Mouse (Mus musculus) heart, embryonic 12.5 days (tissue): ENCODE measurements at regions not wholly inside any gene's neighbourhood (a gene's known extent, or its start where the extent isn't known, plus 50 kb on each side); places are given as distances from the start of the nearest gene placed in this dataset.

ENCODE experiments used
- ATAC-seq: fragments of 200-750 bp; cut with Nextera tagmentation; 2 replicates; pipeline ENCODE4 v1.8.0; 2017; ENCODE audit warnings: moderate TSS enrichment, moderate library complexity; ENCODE audit not compliant: insufficient number of reproducible peaks, low FRiP score
- H3K27ac ChIP-seq: fragments of 300-500 bp; sonication (generic); 2 replicates; pipeline ENCODE4 v1.5.1; 2016; ENCODE audit warnings: mild to moderate bottlenecking, moderate library complexity; ENCODE audit not compliant: poor library complexity, severe bottlenecking
- H3K27me3 ChIP-seq: fragments of 300-500 bp; sonication (generic); replicated peaks from 2 replicates; pipeline ENCODE4 v1.6.1; 2016; ENCODE audit warnings: mild to moderate bottlenecking, moderate library complexity
- H3K36me3 ChIP-seq: fragments of 300-500 bp; sonication (generic); 2 replicates; pipeline ENCODE4 v1.6.1; 2016; ENCODE audit warnings: mild to moderate bottlenecking, moderate library complexity
- H3K4me1 ChIP-seq: fragments of 300-500 bp; sonication (generic); replicated peaks from 2 replicates; pipeline ENCODE4 v1.6.1; 2016; ENCODE audit warnings: mild to moderate bottlenecking
- H3K4me2 ChIP-seq: fragments of 300-500 bp; sonication (generic); 2 replicates; pipeline ENCODE4 v1.6.1; 2016; ENCODE audit warnings: mild to moderate bottlenecking, moderate library complexity
- H3K4me3 ChIP-seq: fragments of 300-500 bp; sonication (generic); 2 replicates; pipeline ENCODE4 v1.5.1; 2016; ENCODE audit warnings: mild to moderate bottlenecking
- H3K9ac ChIP-seq: fragments of 300-500 bp; sonication (generic); 2 replicates; pipeline ENCODE4 v1.6.1; 2016; ENCODE audit warnings: mild to moderate bottlenecking, moderate library complexity
- H3K9me3 ChIP-seq: fragments of 300-500 bp; sonication (generic); replicated peaks from 2 replicates; pipeline ENCODE4 v1.6.1; 2016; ENCODE audit warnings: mild to moderate bottlenecking, moderate library complexity
- WGBS: fragments of 180-500 bp; shearing (Covaris S2); methylation state at CpG from one replicate; pipeline ENCODE4 v1.1.7; 2016; 5-methylcytosine and 5-hydroxymethylcytosine counted together

DNA sequence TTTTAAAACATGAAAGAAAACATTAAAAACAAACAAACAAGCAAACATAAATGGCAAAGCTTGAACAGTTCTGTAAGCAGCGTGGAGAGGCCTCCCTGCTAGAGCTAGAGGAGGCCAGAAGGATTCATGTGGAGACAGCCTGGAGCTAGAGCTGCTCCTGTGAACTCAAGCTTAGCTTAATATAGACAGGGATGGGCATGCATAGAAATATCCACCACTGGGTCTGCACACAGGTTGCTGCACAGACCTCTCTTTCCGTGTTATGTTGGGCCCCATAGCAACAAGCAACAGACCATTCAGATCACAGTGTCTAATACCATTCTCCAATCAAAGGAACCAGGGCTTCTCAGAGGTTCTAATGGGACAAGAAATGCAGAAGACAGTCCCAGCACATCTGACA is 122.9 kb upstream of the Magi3 start:
- Histone ChIP-seq H3K4me2 (no peak overlapping the region), H3K4me3 (no peak overlapping the region), H3K27me3 (no peaks in the 10 kb centered on the region), H3K27ac (peak overlapping the region; percentile 69), H3K4me1 (peaks cover 25% of the 10 kb centered on the region), H3K9ac (no peak overlapping the region), H3K9me3 (no peaks in the 10 kb centered on the region), H3K36me3 (no peaks in the 10 kb centered on the region)
- WGBS = 54% methylated on average over 2 of the region's 2 CpGs
- ATAC-seq = no peak; the same call in 1 of the 2 replicates

DNA sequence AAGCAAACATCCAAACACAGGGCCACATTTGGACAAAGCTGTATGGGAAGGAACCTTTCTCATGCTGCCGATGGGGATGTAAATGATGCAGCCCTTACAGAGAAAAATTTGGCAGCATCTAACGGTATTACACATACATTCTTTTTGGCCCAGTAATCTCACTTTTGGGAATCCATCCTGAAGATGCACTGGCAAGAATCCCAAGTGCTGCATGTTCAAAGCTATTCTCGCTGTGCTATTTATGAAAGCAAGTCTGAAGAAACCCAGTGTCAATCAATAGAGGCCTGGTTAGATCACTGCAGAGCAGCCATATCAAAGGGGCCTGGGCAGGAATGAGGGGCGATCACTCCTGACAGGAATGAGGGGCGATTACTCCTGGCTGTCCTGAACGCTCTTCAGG is 122.0 kb upstream of the Magi3 start:
- Histone ChIP-seq H3K4me1 (peaks cover 31% of the 10 kb centered on the region), H3K9ac (no peak overlapping the region), H3K9me3 (no peaks in the 10 kb centered on the region), H3K4me3 (no peak overlapping the region), H3K27me3 (no peaks in the 10 kb centered on the region), H3K27ac (peak overlapping the region; percentile 53; the same call in 1 of the 2 replicates), H3K4me2 (no peak overlapping the region), H3K36me3 (no peaks in the 10 kb centered on the region)
- WGBS = 49% methylated on average over 6 of the region's 6 CpGs
- no peak for ATAC-seq

DNA sequence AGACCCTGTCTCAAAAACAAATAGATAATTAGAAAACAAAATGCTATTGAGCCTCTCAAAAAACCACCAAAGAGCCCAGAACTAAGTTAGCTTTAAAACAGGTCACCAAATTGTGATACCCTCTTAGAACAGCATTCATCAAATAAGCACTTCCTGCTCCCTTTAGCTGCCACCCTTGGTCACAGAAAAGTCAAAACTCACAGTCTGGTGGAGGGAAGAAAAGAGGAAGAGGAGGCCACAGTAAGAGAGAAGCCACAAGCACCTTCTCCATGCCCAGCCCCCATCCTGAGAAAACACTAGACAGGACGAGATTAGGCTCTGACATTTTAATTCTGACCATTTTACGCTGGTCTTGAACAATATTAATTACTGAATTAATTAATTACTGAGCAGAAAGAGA is 120.2 kb upstream of the Magi3 start:
- Histone ChIP-seq H3K9me3 (no peaks in the 10 kb centered on the region), H3K9ac (no peak overlapping the region), H3K27ac (no peak overlapping the region), H3K4me3 (no peak overlapping the region), H3K27me3 (no peaks in the 10 kb centered on the region), H3K4me2 (no peak overlapping the region), H3K36me3 (no peaks in the 10 kb centered on the region), H3K4me1 (peaks cover 31% of the 10 kb centered on the region)
- no peak for ATAC-seq
- WGBS = 65% methylated on average over 2 of the region's 2 CpGs

- H3K9me3 ChIP-seq = no peaks in the 10 kb centered on the region
- no peak for ATAC-seq
- no peaks in the 10 kb centered on the region for H3K27me3 ChIP-seq
- peaks cover 16% of the 10 kb centered on the region; the same call in 1 of the 2 replicates for H3K4me1 ChIP-seq
- no peak overlapping the region for H3K4me3 ChIP-seq
- H3K4me2 ChIP-seq = no peak overlapping the region
- no peak overlapping the region for H3K9ac ChIP-seq
- WGBS = 73% methylated on average over 5 of the region's 5 CpGs
- H3K36me3 ChIP-seq = no peaks in the 10 kb centered on the region
- H3K27ac ChIP-seq = no peak overlapping the region
Observed at GRCm38 (mm10) chr3:104336867-104337266, 116.7 kb upstream of the Magi3 start.

DNA sequence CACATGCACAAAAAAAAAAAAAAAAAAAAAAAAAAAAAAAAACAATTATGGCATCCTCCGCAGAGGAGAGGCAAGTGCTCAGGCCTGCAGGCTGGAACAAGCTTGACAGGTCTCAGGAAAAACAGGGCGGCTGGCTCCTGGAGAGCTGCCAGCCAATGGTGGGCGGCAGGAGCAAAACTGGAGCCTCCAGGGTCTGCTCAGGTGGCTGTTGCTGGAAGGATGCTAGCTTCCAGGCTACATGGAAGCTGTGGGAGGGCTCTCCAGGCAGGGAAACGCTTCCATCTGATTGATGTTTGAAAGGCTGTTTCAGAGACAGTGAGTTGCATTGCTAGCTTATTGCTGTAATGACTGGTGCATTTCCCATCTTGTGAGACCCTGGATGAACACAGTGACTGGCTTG is 116.1 kb upstream of the Magi3 start:
- WGBS = 25% methylated on average over 4 of the region's 4 CpGs
- Histone ChIP-seq H3K4me2 (no peak overlapping the region), H3K36me3 (no peaks in the 10 kb centered on the region), H3K9me3 (no peaks in the 10 kb centered on the region), H3K4me1 (peaks cover 15% of the 10 kb centered on the region; the same call in 1 of the 2 replicates), H3K4me3 (no peak overlapping the region), H3K27ac (no peak overlapping the region), H3K9ac (no peak overlapping the region), H3K27me3 (no peaks in the 10 kb centered on the region)
- no peak for ATAC-seq

- Histone ChIP-seq H3K27ac (no peak overlapping the region), H3K4me2 (no peak overlapping the region), H3K9ac (no peak overlapping the region), H3K4me3 (no peak overlapping the region), H3K9me3 (no peaks in the 10 kb centered on the region), H3K4me1 (peaks cover 17% of the 10 kb centered on the region; the same call in 1 of the 2 replicates), H3K36me3 (no peaks in the 10 kb centered on the region), H3K27me3 (no peaks in the 10 kb centered on the region)
- ATAC-seq = no peak
- WGBS = 88% methylated on average over 7 of the region's 7 CpGs
Observed at GRCm38 (mm10) chr3:104334760-104335159, 114.6 kb upstream of the Magi3 start.

DNA sequence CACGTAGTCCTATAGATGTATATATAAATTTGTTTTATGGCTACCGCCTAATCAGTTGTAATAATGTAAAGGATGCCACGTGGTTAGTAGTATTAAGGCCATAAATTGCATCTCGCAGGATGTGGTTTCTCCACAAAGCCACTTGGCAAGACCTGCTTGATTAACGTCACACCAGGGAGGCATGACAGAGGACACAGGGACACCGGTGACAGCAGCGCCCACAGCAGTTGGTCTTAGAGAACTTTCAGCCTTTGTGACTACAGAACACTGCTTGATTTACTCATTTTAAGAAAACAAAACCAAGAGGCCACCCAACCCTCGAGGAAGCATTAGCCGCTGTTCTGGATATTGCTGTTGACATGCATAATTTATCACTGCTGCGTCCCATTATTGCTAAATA is 113.2 kb upstream of the Magi3 start:
- H3K9ac ChIP-seq = no peak overlapping the region
- WGBS = 77% methylated on average over 10 of the region's 10 CpGs
- no peak for ATAC-seq

DNA sequence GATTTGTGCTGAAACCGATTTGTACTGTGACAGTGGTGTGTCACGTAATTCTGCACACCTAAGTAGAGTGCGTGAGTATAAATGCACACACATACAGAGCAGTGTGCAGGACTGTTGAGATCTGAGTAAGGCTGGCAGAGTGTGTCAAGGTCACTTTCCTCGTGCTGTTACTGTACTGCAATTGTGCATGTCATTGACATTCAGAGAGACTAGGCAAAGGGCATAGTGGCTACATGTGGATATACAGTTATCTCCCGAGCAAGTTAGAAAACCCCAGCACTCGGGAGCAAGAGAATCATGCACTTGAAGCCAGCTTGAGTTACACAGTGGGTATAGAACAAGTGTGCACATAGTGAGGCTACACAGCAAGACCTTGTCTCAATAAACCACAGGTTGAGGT is 110.5 kb upstream of the Magi3 start:
- Histone ChIP-seq H3K9ac (no peak overlapping the region), H3K4me1 (peaks cover 5% of the 10 kb centered on the region; the same call in 1 of the 2 replicates), H3K9me3 (no peaks in the 10 kb centered on the region), H3K36me3 (no peaks in the 10 kb centered on the region), H3K27me3 (no peaks in the 10 kb centered on the region), H3K27ac (peak overlapping the region; percentile 54; the same call in 1 of the 2 replicates), H3K4me2 (no peak overlapping the region), H3K4me3 (no peak overlapping the region)
- no peak for ATAC-seq
- WGBS = 63% methylated on average over 6 of the region's 6 CpGs

More for the DNA sequence above, 113.2 kb upstream of the Magi3 start:
- Histone ChIP-seq H3K4me1 (peaks cover 14% of the 10 kb centered on the region; the same call in 1 of the 2 replicates), H3K27ac (no peak overlapping the region), H3K27me3 (no peaks in the 10 kb centered on the region), H3K4me2 (no peak overlapping the region), H3K4me3 (no peak overlapping the region), H3K9me3 (no peaks in the 10 kb centered on the region), H3K36me3 (no peaks in the 10 kb centered on the region)

DNA sequence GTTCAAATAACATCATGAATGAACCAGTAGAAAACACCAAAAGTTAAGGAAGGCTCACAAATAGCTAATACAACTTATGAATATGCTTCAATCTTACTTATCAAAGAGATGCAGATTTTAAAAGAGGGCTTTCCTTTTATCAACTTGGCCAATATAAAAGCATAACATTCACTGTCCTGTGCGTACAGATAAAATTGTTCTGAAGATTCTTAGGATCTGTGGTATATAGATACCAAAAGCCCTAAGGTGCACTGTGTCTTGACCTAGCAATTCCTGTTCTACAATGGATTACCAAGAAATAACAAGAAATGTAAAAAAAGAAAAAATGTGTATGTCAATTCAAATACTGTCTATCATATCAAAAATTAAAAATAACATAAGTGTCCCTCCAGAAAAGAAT is 107.7 kb upstream of the Magi3 start:
- Histone ChIP-seq H3K27ac (no peak overlapping the region), H3K36me3 (no peaks in the 10 kb centered on the region), H3K27me3 (no peaks in the 10 kb centered on the region), H3K9me3 (no peaks in the 10 kb centered on the region), H3K9ac (no peak overlapping the region), H3K4me1 (peaks cover 15% of the 10 kb centered on the region), H3K4me2 (no peak overlapping the region), H3K4me3 (no peak overlapping the region)
- ATAC-seq = no peak
- 83% methylated on average over 1 of the region's 1 CpGs for WGBS

- no peaks in the 10 kb centered on the region for H3K27me3 ChIP-seq
- no peak overlapping the region for H3K9ac ChIP-seq
- H3K4me3 ChIP-seq = no peak overlapping the region
- peaks cover 21% of the 10 kb centered on the region for H3K4me1 ChIP-seq
- H3K9me3 ChIP-seq = no peaks in the 10 kb centered on the region
- H3K36me3 ChIP-seq = no peaks in the 10 kb centered on the region
- ATAC-seq = no peak
- H3K27ac ChIP-seq = no peak overlapping the region
- H3K4me2 ChIP-seq = no peak overlapping the region
- WGBS = 78% methylated on average over 12 of the region's 12 CpGs
Observed at GRCm38 (mm10) chr3:104327034-104327729, 107.0 kb upstream of the Magi3 start.

DNA sequence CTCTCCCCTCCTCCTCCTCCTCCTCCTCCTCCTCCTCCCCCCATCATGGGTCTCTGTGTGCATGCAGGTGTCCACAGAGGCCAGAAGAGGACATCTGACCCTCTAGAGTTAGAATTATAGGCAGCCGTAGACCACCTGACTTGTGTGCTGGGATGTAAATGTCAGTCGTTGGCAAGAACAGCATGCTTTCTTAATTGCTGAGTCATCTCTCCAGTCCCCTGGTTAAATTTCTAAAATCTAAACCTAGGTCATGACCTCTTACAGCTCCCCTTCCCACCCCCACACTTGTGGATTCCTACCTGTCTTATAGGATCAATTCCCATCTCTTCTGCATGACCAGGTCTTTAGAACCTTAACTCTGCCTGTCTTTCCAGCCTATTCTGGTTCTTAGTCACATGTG is 102.4 kb upstream of the Magi3 start:
- Histone ChIP-seq H3K27me3 (no peaks in the 10 kb centered on the region), H3K4me2 (no peak overlapping the region), H3K9ac (no peak overlapping the region), H3K27ac (no peak overlapping the region), H3K4me3 (no peak overlapping the region), H3K9me3 (no peaks in the 10 kb centered on the region), H3K4me1 (peaks cover 37% of the 10 kb centered on the region), H3K36me3 (no peaks in the 10 kb centered on the region)
- WGBS = 76% methylated on average over 2 of the region's 2 CpGs
- ATAC-seq = no peak

DNA sequence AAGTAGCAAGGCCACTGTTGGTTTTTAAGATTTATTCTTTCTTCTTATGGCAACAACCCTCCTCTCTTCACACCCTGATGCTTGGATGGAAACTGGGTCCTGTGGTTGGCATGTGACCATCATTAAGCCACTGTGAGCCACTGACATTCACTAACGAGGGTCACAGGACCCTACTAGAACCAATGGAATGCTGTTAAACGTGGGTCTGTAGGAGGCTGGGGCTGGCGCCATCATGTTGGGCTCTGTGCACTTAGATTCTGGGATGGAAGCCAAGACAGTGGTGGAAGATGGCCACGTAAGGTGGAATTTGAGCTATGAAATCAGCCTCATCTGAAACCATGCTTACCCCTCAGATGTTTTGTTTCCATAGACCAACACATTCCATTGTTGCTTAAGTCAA is 100.2 kb upstream of the Magi3 start:
- H3K27ac ChIP-seq = peak overlapping the region; percentile 68
- WGBS = 33% methylated on average over 4 of the region's 4 CpGs
- no peak overlapping the region for H3K4me2 ChIP-seq
- no peaks in the 10 kb centered on the region for H3K27me3 ChIP-seq
- H3K4me1 ChIP-seq = peaks cover 44% of the 10 kb centered on the region
- H3K36me3 ChIP-seq = no peaks in the 10 kb centered on the region
- H3K4me3 ChIP-seq = no peak overlapping the region
- ATAC-seq = 0 out of 2 replicates have a peak, but pooled peaks have one; percentile 27
- H3K9me3 ChIP-seq = no peaks in the 10 kb centered on the region
- no peak overlapping the region for H3K9ac ChIP-seq
